Mouse (Mus musculus) limb, embryonic 15.5 days (tissue): ENCODE measurements around the gene Galnt18. TPM values are rescaled to one million over a fixed set of nuclear protein-coding genes. Genes with fewer than 3 reads are reported as not detected.

Experiments
- ATAC-seq: fragments of 200-750 bp; cut with Nextera tagmentation; 2 replicates; pipeline ENCODE4 v1.8.0; 2017; ENCODE audit warnings: low read depth, moderate TSS enrichment; ENCODE audit not compliant: insufficient number of reproducible peaks, low FRiP score, low TSS enrichment
- H3K27ac ChIP-seq: fragments of 300-500 bp; sonication (generic); 2 replicates; pipeline ENCODE4 v1.5.1; 2015; ENCODE audit warnings: moderate library complexity, mild to moderate bottlenecking, inconsistent platforms
- H3K27me3 ChIP-seq: fragments of 300-500 bp; sonication (generic); 2 replicates; pipeline ENCODE4 v1.6.1; 2015; ENCODE audit warnings: inconsistent platforms
- H3K36me3 ChIP-seq: fragments of 300-500 bp; sonication (generic); 2 replicates; pipeline ENCODE4 v1.6.1; 2015; ENCODE audit warnings: inconsistent platforms
- H3K4me1 ChIP-seq: fragments of 300-500 bp; sonication (generic); 2 replicates; pipeline ENCODE4 v1.6.1; 2015; ENCODE audit warnings: inconsistent platforms
- H3K4me2 ChIP-seq: fragments of 300-500 bp; sonication (generic); 2 replicates; pipeline ENCODE4 v1.6.1; 2015; ENCODE audit warnings: mild to moderate bottlenecking, inconsistent platforms
- H3K4me3 ChIP-seq: fragments of 300-500 bp; sonication (generic); 2 replicates; pipeline ENCODE4 v1.5.1; 2015; ENCODE audit warnings: mild to moderate bottlenecking, inconsistent platforms
- H3K9ac ChIP-seq: fragments of 300-500 bp; sonication (generic); 2 replicates; pipeline ENCODE4 v1.6.1; 2015; ENCODE audit warnings: inconsistent platforms
- H3K9me3 ChIP-seq: fragments of 300-500 bp; sonication (generic); 2 replicates; pipeline ENCODE4 v1.6.1; 2016; ENCODE audit warnings: inconsistent platforms
- WGBS: fragments of 180-500 bp; shearing (Covaris S2); methylation state at CpG from one replicate; pipeline ENCODE4 v1.1.7; 2015; 5-methylcytosine and 5-hydroxymethylcytosine counted together
- polyA plus RNA-seq: library from polyadenylated mRNA; unstranded; fragments of >200 nt; fragmentation: Nextera tagmentation; extraction: Ambion mirVana; gene quantifications from 2 replicates; pipeline ENCODE4 v1.2.1, GENCODE M21; 2015

Gene Galnt18
- 26.6 and 29.1 TPM in 2 replicates for polyA plus RNA-seq

DNA sequence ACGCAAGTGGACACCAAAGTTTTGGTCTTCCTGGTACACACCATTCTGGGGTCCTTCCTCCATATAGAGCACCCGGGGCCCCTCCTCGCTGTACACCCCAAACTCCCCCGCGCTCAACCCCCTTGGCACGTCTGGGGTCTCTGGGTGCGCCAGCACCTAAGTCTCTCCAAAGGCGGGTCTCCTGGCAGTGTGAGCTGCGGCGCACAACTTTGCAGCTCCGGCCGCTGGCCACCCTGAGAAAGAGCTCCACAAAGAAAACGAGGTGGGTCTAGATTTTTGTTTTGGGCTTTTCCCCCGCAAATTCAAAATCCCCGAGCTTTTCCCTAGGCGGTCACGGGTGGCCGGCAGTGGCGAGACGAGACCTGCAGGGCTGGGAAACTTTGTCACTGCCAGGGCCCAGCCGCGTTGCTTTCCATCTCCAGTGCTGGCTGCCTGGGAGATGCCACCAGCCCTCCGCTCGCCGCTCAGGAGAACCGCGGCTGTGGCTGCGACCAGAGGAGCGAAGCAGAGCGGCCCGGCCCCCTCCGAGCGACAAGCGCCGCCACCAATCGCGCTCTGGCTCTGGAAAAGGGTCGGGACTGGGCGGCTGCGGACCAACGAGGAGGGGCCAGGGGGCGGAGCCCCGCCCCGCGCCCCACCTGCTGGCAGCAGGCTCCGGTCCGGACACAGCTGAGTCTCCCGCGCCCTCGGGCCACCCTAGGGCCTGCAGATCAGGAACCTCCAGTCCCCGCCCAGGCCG, at the start of gene Galnt18:
Gene Galnt18, minus strand, starts transcription at position 474 of the 739 bp plus-strand sequence.
- peaks cover 22% of the 10 kb centered on the region for H3K4me1 ChIP-seq
- H3K27me3 ChIP-seq = peaks cover 26% of the 10 kb centered on the region; the same call in 1 of the 2 replicates
- under 1% methylated on average over 49 of the region's 52 CpGs for WGBS
- H3K9me3 ChIP-seq = no peaks in the 10 kb centered on the region
- H3K36me3 ChIP-seq = no peaks in the 10 kb centered on the region
- H3K4me2 ChIP-seq = peak within 1 kb of the TSS; percentile 92
- H3K4me3 ChIP-seq = peak within 1 kb of the TSS; percentile 58
- no peak within 1 kb of the TSS; the same call in 1 of the 2 replicates for H3K27ac ChIP-seq
- peak within 1 kb of the TSS; percentile 37 for H3K9ac ChIP-seq
- ATAC-seq = peak; percentile 92

DNA sequence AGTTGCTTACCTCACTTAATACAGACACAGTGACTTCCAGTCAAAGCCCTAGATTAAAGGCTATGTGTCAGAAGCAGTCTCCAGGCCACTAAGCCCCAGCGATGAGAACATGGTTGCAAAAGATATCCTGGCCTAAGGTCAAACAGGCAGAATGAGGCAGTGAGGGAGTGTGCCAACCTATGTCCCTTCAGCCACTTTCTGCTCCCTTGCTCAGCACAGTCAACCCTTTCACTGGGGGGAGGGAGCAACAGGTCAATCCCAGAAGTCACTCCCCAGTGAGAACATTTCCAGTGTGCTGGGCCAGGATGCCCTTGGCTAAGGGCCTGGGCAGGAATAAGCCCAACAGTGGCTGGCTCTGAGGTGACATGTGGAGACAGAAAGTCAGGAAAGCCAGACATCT, 47.6 kb upstream of the Galnt18 start:
- Histone ChIP-seq H3K4me2 (no peak overlapping the region), H3K9me3 (no peaks in the 10 kb centered on the region), H3K27ac (no peak overlapping the region), H3K9ac (no peak overlapping the region), H3K36me3 (no peaks in the 10 kb centered on the region), H3K27me3 (no peaks in the 10 kb centered on the region), H3K4me1 (no peaks in the 10 kb centered on the region), H3K4me3 (no peak overlapping the region)
- 89% methylated on average over 1 of the region's 1 CpGs for WGBS
- no peak for ATAC-seq

DNA sequence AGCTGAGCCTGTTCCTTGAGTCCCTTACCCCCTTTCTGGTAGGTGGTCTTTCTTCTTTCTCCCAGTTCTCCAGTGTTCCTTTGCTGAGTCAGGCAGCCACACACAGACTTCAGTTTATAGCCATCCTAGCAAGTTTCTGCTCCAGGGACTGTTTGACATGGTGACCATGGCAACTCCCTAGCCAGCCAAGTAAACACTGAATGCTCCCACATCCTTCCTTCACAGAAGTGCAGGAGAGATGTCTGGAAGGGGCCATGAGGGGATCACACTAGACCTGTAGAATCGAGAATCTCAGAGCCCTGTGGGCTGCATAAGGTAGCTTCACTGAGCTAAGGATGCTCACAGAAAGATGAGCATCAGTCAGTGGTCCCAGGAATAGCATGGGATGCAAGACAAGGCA, 33.3 kb upstream of the Galnt18 start:
- Histone ChIP-seq H3K27me3 (no peaks in the 10 kb centered on the region), H3K4me1 (0 out of 2 replicates have a peak, but pooled peaks cover 16% of the 10 kb centered on the region), H3K4me3 (no peak overlapping the region), H3K36me3 (no peaks in the 10 kb centered on the region), H3K4me2 (no peak overlapping the region), H3K9ac (no peak overlapping the region), H3K27ac (no peak overlapping the region), H3K9me3 (no peaks in the 10 kb centered on the region)
- no peak for ATAC-seq
- 21% methylated on average over 1 of the region's 1 CpGs for WGBS

DNA sequence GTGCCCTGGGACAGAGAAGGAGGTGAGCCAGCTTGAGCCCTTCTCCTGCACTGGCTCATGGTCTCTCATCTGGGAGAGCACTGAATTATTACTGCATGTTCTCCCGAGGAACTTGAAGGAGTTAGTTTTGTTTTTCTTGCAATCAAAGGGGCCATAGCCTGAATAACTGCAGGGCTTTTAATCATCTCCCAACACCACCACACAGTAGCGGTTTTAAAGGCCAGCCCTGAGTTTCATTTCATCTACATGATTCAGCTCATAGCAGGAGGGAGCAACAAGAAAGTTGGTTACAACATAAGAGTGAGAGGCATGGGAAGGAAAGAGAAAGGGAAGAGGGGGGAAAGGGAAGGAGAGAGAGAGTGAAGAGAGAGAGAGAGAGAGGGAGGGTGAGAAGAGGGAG, 31.3 kb upstream of the Galnt18 start:
- H3K27ac ChIP-seq = no peak overlapping the region
- 0 out of 2 replicates have a peak, but pooled peaks cover 16% of the 10 kb centered on the region for H3K4me1 ChIP-seq
- no peaks in the 10 kb centered on the region for H3K9me3 ChIP-seq
- WGBS = 26% methylated on average over 2 of the region's 2 CpGs
- H3K9ac ChIP-seq = no peak overlapping the region
- no peaks in the 10 kb centered on the region for H3K27me3 ChIP-seq
- no peaks in the 10 kb centered on the region for H3K36me3 ChIP-seq
- no peak overlapping the region for H3K4me2 ChIP-seq
- ATAC-seq = no peak
- no peak overlapping the region for H3K4me3 ChIP-seq

DNA sequence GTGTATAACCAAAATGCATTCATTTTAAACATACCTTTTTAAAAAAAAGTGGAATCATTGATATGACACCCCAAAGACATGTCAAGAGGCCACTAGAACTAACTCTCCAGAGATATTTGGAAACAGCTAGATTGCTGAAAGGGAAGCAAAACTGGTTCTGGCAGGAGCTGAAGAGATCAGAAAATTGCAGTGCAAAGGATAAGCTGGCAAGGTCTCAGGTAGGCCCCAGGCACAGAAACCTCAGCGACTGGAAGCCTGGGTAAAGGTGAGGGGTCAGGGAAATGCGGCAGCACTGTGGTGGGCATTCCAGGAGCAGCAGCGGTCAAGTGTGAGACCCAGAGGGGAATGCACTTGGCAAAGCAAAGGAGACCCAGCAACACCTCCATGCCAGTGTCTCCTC, 30.0 kb upstream of the Galnt18 start:
- 57% methylated on average over 3 of the region's 3 CpGs for WGBS
- Histone ChIP-seq H3K9ac (no peak overlapping the region), H3K4me3 (no peak overlapping the region), H3K36me3 (no peaks in the 10 kb centered on the region), H3K27ac (no peak overlapping the region), H3K4me1 (0 out of 2 replicates have a peak, but pooled peaks cover 16% of the 10 kb centered on the region), H3K27me3 (no peaks in the 10 kb centered on the region), H3K9me3 (no peaks in the 10 kb centered on the region), H3K4me2 (no peak overlapping the region)
- no peak for ATAC-seq

DNA sequence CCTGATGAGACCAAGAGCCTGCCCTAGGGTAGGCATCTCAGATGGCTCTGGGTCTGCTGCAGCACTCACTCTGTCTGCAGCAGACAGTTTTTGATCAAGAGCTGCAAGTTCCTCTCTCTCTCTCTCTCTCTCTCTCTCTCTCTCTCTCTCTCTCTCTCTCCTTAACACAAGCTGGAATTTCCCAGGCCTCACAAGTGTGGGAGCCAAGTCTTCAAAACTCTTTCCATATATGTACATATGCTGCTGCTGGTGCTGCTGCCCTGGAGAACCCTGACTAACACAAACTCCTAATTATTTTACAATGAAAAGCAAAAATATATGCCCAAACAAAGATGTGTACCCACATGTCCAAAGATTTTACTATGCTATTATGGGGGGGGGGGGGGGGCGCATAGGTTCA, 26.3 kb upstream of the Galnt18 start:
- no peak for ATAC-seq
- no peaks in the 10 kb centered on the region for H3K36me3 ChIP-seq
- no peak overlapping the region for H3K27ac ChIP-seq
- H3K4me3 ChIP-seq = no peak overlapping the region
- no peak overlapping the region for H3K9ac ChIP-seq
- no peaks in the 10 kb centered on the region for H3K27me3 ChIP-seq
- no peak overlapping the region for H3K4me2 ChIP-seq
- 80% methylated on average over 1 of the region's 1 CpGs for WGBS
- no peaks in the 10 kb centered on the region for H3K9me3 ChIP-seq
- H3K4me1 ChIP-seq = no peaks in the 10 kb centered on the region; the same call in 1 of the 2 replicates

DNA sequence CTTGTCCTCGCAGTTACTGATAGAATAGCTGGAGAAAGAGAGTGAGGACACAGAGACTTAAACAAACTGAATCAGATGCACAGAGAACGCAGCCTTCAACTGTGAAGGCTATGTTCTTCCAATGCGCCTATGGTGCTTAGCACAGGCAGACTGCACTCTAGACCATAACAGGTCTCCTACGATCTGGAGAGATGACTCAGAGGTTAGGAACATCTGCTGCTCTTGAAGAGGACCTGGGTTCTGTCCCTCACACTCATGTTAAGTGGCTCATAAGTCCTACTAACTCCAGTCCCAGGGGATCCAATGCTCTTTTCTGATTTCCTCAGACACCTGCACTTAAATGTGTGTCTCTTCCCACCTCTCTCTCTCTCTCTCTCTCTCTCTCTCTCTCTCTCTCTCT, 24.9 kb upstream of the Galnt18 start:
- H3K4me3 ChIP-seq = no peak overlapping the region
- H3K27me3 ChIP-seq = no peaks in the 10 kb centered on the region
- H3K4me2 ChIP-seq = no peak overlapping the region
- H3K36me3 ChIP-seq = no peaks in the 10 kb centered on the region
- no peaks in the 10 kb centered on the region; the same call in 1 of the 2 replicates for H3K4me1 ChIP-seq
- no peak for ATAC-seq
- 84% methylated on average over 4 of the region's 4 CpGs for WGBS
- H3K9me3 ChIP-seq = no peaks in the 10 kb centered on the region
- no peak overlapping the region for H3K9ac ChIP-seq
- H3K27ac ChIP-seq = no peak overlapping the region

DNA sequence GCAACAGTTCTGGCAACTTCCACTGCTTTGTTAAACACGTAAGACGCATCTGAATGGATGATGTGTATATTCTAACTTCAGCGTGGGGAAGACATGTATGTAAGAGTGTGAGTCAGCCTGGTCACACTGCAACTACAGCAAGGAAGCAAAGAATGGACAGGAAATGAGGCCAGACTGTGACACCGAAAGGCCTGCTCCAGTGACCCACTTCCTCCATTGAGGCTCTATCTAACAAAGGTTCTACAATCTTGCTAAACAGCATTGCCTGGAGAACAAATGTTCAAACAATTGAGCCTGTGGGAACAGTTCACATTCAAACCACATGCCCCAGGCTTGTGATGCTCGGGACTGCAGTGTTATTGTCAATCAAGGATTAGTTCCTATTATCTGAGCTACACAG, 21.0 kb upstream of the Galnt18 start:
- no peak overlapping the region for H3K27ac ChIP-seq
- no peak overlapping the region for H3K4me2 ChIP-seq
- no peak for ATAC-seq
- H3K9ac ChIP-seq = no peak overlapping the region
- no peaks in the 10 kb centered on the region for H3K9me3 ChIP-seq
- H3K27me3 ChIP-seq = no peaks in the 10 kb centered on the region
- H3K4me1 ChIP-seq = no peaks in the 10 kb centered on the region; the same call in 1 of the 2 replicates
- H3K4me3 ChIP-seq = no peak overlapping the region
- WGBS = 77% methylated on average over 5 of the region's 5 CpGs
- no peaks in the 10 kb centered on the region for H3K36me3 ChIP-seq

DNA sequence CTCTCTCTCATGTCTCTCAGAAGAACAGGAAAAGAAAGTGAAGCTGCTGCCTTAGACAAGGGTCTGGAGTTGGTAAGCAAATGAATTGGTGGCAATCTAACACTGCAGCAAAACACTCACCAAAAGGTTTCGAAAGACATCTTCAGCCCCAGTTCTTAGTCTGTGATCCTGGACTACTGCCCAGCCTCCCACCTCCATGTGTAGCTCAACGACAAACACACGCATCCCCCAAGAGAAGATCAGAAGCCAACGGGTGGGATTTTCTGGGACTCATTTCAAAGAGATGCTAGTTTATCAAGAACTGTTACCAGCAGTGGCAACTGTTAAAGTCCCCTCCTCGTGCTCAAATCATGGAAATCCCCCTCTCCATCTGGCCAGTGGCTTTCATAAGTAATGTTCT, 20.3 kb upstream of the Galnt18 start:
- H3K27me3 ChIP-seq = no peaks in the 10 kb centered on the region
- no peak overlapping the region for H3K9ac ChIP-seq
- H3K36me3 ChIP-seq = no peaks in the 10 kb centered on the region
- no peaks in the 10 kb centered on the region; the same call in 1 of the 2 replicates for H3K4me1 ChIP-seq
- H3K4me3 ChIP-seq = no peak overlapping the region
- no peak overlapping the region for H3K4me2 ChIP-seq
- H3K27ac ChIP-seq = no peak overlapping the region
- 63% methylated on average over 5 of the region's 5 CpGs for WGBS
- H3K9me3 ChIP-seq = no peaks in the 10 kb centered on the region
- ATAC-seq = no peak

DNA sequence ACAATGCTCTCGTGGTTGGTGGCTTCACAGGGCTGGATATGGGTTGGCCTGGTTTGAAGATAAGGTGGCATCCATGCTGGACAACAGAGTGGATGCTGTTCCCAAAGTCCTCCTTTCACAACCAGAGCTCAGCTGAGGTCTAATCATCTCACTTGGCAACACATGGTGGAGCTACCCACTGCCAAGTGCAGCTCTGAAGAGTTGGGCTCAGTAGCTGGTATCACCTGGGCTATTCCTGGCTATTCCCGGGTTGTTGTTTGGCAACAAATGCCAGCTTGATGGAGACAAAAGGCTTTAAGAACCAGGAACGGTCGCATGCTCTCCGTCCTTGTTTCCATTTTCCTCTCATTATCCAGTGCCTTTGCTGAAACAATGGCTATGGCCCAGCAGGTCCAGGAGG, 19.2 kb upstream of the Galnt18 start:
- Histone ChIP-seq H3K4me1 (no peaks in the 10 kb centered on the region; the same call in 1 of the 2 replicates), H3K4me2 (no peak overlapping the region), H3K36me3 (no peaks in the 10 kb centered on the region), H3K9ac (no peak overlapping the region), H3K4me3 (no peak overlapping the region), H3K9me3 (no peaks in the 10 kb centered on the region), H3K27me3 (no peaks in the 10 kb centered on the region), H3K27ac (no peak overlapping the region)
- WGBS = 83% methylated on average over 5 of the region's 5 CpGs
- no peak for ATAC-seq

DNA sequence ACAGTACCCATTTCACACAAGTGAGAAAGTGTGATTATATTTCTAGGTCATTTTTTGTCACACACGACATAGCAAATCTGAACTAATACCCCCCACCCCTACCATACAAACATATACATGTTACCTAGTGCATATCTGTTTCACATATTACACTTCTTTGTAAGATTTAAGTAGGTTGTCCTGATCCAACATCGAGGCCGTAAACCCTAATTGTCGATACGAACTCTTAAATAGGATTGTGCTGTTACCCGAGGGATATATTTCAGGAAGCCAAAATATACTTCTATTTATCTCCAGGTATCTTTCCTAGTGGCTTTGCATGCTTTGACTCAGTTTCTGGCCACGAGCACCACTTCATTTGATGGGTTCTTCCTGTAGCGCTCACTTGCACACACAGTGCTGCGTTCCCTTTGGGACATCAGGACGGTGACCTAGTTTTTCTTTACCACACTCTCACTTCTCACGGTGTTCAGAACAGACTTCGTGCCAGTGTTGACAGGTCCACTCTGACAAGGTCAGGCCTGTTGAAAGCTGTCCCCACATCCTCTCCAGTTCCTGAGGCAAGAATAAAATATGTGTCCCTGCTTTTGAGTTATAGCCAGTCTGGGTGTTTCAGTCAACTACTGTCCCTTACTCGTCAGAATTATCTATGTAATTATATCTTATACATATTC, 17.7 kb upstream of the Galnt18 start:
- Histone ChIP-seq H3K27ac (no peak overlapping the region), H3K4me2 (no peak overlapping the region), H3K4me3 (no peak overlapping the region), H3K9me3 (no peaks in the 10 kb centered on the region), H3K4me1 (no peaks in the 10 kb centered on the region; the same call in 1 of the 2 replicates), H3K9ac (no peak overlapping the region), H3K36me3 (no peaks in the 10 kb centered on the region), H3K27me3 (no peaks in the 10 kb centered on the region)
- ATAC-seq = no peak
- 77% methylated on average over 13 of the region's 13 CpGs for WGBS

DNA sequence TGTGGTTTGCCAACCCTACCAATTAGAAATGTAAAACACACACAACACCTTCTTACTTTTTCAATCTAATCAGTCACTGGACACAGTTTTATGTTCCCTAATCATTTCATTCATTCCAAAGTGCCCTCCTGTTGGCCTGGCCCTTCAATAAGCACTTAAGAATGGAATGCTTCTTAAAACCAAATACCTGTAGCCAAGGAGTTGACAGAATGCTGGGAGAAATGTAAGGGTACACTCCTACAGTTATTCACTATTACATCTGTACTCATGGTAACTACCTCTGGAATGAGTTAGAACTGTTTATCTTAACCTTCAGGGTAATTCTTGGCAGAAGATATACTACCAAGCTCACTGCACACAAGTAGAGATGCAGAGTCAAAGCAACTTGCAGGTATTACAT, 15.3 kb upstream of the Galnt18 start:
- H3K4me2 ChIP-seq = no peak overlapping the region
- H3K4me1 ChIP-seq = no peaks in the 10 kb centered on the region
- H3K36me3 ChIP-seq = no peaks in the 10 kb centered on the region
- H3K27ac ChIP-seq = no peak overlapping the region
- no peaks in the 10 kb centered on the region for H3K27me3 ChIP-seq
- ATAC-seq = no peak
- H3K9ac ChIP-seq = no peak overlapping the region
- H3K9me3 ChIP-seq = no peaks in the 10 kb centered on the region
- no peak overlapping the region for H3K4me3 ChIP-seq
